Mouse (Mus musculus): Measurements from ENCODE around the gene Pigk. TPM values are rescaled to one million over a fixed set of nuclear protein-coding genes. Genes with fewer than 3 reads are reported as not detected.

Gene Pigk
- total and polyA plus RNA-seq, 3 experiments: 6.4 to 28.1 (median 24.0) TPM

DNA sequence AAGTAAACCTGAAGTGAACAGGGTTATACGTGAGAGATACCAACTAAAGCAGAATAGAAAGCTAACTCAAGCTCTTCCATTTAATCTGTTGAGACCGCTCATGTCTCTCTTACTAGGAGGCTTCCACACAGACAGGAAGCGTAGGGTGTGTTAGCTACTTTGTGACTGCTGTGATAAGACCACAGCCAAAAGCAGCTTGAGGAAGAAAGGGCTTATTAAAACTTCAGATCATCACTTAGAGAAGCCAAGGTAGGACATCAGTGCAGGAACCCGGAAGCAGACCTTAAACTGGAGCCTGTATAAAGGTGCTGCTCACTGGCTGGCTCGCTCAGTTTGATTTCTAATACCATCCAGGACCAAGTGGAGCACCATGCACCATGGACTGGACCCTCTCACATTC lies 236.4 kb downstream of the Pigk start:
- Histone ChIP-seq H3K27me3 (ENCODE audit: control insufficient read depth, insufficient read depth, low read length) (no peaks in the 10 kb centered on the region), H3K36me3 (ENCODE audit: control insufficient read depth, insufficient read depth, low read length) (no peaks in the 10 kb centered on the region), H3K9ac (ENCODE audit: low read depth, low read length) (no peak overlapping the region), H3K27ac (no peak overlapping the region), H3K4me3 (no peak overlapping the region), H3K79me2 (replicated peaks; ENCODE audit: control insufficient read depth, insufficient read depth, low read length) (no peaks in the 10 kb centered on the region), H3K4me1 (ENCODE audit: control insufficient read depth, insufficient read depth, low read length) (no peaks in the 10 kb centered on the region)
- no peak for DNase-seq
- 65% methylated on average over 5 of the region's 5 CpGs for WGBS
- intact Hi-C loops (cut with DNase I): no loop called here
- TF ChIP-seq CTCF (IDR thresholded peaks at IDR 0.05) (no peak), POLR2A (IDR thresholded peaks at IDR 0.05; ENCODE audit: insufficient read depth, low read depth, low read length) (no peak), EP300 (IDR thresholded peaks at IDR 0.05; ENCODE audit: insufficient read depth, low read depth, low read length) (no peak)

DNA sequence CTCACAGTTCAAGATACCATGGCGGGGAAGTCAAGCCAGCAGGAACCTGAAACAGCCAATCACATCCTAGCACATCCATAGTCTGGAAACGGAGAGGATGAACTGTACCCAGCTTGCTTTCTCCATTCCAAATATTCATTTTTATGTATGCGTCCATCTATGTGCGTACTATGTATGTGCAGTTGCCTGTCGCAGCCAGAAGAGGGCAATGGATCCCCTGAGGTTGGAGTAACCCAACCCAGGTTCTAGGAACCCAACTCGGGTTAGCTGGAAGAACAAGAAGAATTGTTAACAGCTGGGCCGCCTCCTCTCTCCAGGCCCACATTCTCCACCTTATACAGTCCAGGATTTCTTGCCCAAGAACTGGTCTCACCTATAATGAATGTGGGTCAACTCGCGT lies 237.0 kb downstream of the Pigk start:
- H3K27me3 ChIP-seq (ENCODE audit: control insufficient read depth, insufficient read depth, low read length): no peaks in the 10 kb centered on the region
- intact Hi-C loops (cut with DNase I): no loop called here
- H3K4me3 ChIP-seq: no peak overlapping the region
- DNase-seq: no peak
- TF ChIP-seq EP300 (IDR thresholded peaks at IDR 0.05; ENCODE audit: insufficient read depth, low read depth, low read length) (no peak), CTCF (IDR thresholded peaks at IDR 0.05) (no peak), POLR2A (IDR thresholded peaks at IDR 0.05; ENCODE audit: insufficient read depth, low read depth, low read length) (no peak)
- no peak overlapping the region for H3K27ac ChIP-seq
- WGBS: 90% methylated on average over 9 of the region's 9 CpGs
- H3K79me2 ChIP-seq (replicated peaks; ENCODE audit: control insufficient read depth, insufficient read depth, low read length): no peaks in the 10 kb centered on the region
- no peak overlapping the region for H3K9ac ChIP-seq (ENCODE audit: low read depth, low read length)
- H3K4me1 ChIP-seq (ENCODE audit: control insufficient read depth, insufficient read depth, low read length): no peaks in the 10 kb centered on the region
- no peaks in the 10 kb centered on the region for H3K36me3 ChIP-seq (ENCODE audit: control insufficient read depth, insufficient read depth, low read length)

GRCm38 (mm10) chr3:152951634-152952545 lies 238.0 kb downstream of the Pigk start:
- no peaks in the 10 kb centered on the region for H3K4me1 ChIP-seq (ENCODE audit: control insufficient read depth, insufficient read depth, low read length)
- no peak overlapping the region for H3K27ac ChIP-seq
- WGBS: 43% methylated on average over 11 of the region's 11 CpGs
- TF ChIP-seq CTCF (IDR thresholded peaks at IDR 0.05): no peak
- no peak for TF ChIP-seq EP300 (IDR thresholded peaks at IDR 0.05; ENCODE audit: insufficient read depth, low read depth, low read length)
- no peak for TF ChIP-seq POLR2A (IDR thresholded peaks at IDR 0.05; ENCODE audit: insufficient read depth, low read depth, low read length)
- H3K79me2 ChIP-seq (replicated peaks; ENCODE audit: control insufficient read depth, insufficient read depth, low read length): no peaks in the 10 kb centered on the region
- DNase-seq: no peak
- H3K9ac ChIP-seq (ENCODE audit: low read depth, low read length): no peak overlapping the region
- intact Hi-C loops (cut with DNase I): no loop called here
- H3K36me3 ChIP-seq (ENCODE audit: control insufficient read depth, insufficient read depth, low read length): no peaks in the 10 kb centered on the region
- no peak overlapping the region for H3K4me3 ChIP-seq
- no peaks in the 10 kb centered on the region for H3K27me3 ChIP-seq (ENCODE audit: control insufficient read depth, insufficient read depth, low read length)

- DNase-seq: no peak
- H3K4me3 ChIP-seq: no peak overlapping the region
- no peaks in the 10 kb centered on the region for H3K79me2 ChIP-seq (replicated peaks; ENCODE audit: control insufficient read depth, insufficient read depth, low read length)
- H3K27me3 ChIP-seq (ENCODE audit: control insufficient read depth, insufficient read depth, low read length): no peaks in the 10 kb centered on the region
- intact Hi-C loops (cut with DNase I): loop anchor here (5.0 kb wide), 1 partner anchor 174 kb away; no protein-coding TSS in a partner anchor
- WGBS: 43% methylated on average over 5 of the region's 5 CpGs
- no peak overlapping the region for H3K9ac ChIP-seq (ENCODE audit: low read depth, low read length)
- TF ChIP-seq CTCF (IDR thresholded peaks at IDR 0.05) (no peak), EP300 (IDR thresholded peaks at IDR 0.05; ENCODE audit: insufficient read depth, low read depth, low read length) (no peak), POLR2A (IDR thresholded peaks at IDR 0.05; ENCODE audit: insufficient read depth, low read depth, low read length) (no peak)
- no peaks in the 10 kb centered on the region for H3K4me1 ChIP-seq (ENCODE audit: control insufficient read depth, insufficient read depth, low read length)
- H3K27ac ChIP-seq: no peak overlapping the region
- no peaks in the 10 kb centered on the region for H3K36me3 ChIP-seq (ENCODE audit: control insufficient read depth, insufficient read depth, low read length)
These were observed 242.1 kb downstream of the Pigk start for GRCm38 (mm10) chr3:152956038-152956437.

DNA sequence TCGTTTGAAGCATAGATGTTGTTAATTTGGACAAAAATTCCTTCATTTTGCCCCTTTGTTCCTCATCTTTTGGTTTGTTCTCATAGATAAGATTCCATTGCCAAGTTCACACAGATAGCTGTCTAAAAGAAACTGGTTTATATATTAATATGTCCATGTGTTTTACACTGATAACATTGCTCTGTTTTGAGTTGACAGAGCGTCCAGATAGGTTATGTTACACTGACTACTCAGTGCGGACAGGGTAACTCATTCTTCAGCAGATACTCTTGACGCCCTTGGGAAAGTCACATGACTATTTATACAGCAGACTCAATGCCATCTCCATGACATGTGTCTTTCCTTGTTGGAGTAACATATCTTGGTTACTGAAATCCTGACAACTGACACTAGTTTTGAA lies 242.9 kb downstream of the Pigk start:
- Histone ChIP-seq H3K9ac (ENCODE audit: low read depth, low read length) (no peak overlapping the region), H3K79me2 (replicated peaks; ENCODE audit: control insufficient read depth, insufficient read depth, low read length) (no peaks in the 10 kb centered on the region), H3K4me1 (ENCODE audit: control insufficient read depth, insufficient read depth, low read length) (no peaks in the 10 kb centered on the region), H3K27ac (no peak overlapping the region), H3K4me3 (no peak overlapping the region), H3K27me3 (ENCODE audit: control insufficient read depth, insufficient read depth, low read length) (no peaks in the 10 kb centered on the region), H3K36me3 (ENCODE audit: control insufficient read depth, insufficient read depth, low read length) (no peaks in the 10 kb centered on the region)
- TF ChIP-seq POLR2A (IDR thresholded peaks at IDR 0.05; ENCODE audit: insufficient read depth, low read depth, low read length) (no peak), CTCF (IDR thresholded peaks at IDR 0.05) (no peak), EP300 (IDR thresholded peaks at IDR 0.05; ENCODE audit: insufficient read depth, low read depth, low read length) (no peak)
- intact Hi-C loops (cut with DNase I): loop anchor here (5.0 kb wide), 1 partner anchor 174 kb away; no protein-coding TSS in a partner anchor
- DNase-seq: no peak
- WGBS: 72% methylated on average over 4 of the region's 4 CpGs

All from heart, adult 2 months (tissue).